Mouse (Mus musculus): ENCODE results near the gene Spib. TPM values are rescaled to one million over a fixed set of nuclear protein-coding genes. Genes with fewer than 3 reads are reported as not detected.

The Spib gene
- total RNA-seq, 1 experiment from 2014 or later: 0.43 TPM

DNA sequence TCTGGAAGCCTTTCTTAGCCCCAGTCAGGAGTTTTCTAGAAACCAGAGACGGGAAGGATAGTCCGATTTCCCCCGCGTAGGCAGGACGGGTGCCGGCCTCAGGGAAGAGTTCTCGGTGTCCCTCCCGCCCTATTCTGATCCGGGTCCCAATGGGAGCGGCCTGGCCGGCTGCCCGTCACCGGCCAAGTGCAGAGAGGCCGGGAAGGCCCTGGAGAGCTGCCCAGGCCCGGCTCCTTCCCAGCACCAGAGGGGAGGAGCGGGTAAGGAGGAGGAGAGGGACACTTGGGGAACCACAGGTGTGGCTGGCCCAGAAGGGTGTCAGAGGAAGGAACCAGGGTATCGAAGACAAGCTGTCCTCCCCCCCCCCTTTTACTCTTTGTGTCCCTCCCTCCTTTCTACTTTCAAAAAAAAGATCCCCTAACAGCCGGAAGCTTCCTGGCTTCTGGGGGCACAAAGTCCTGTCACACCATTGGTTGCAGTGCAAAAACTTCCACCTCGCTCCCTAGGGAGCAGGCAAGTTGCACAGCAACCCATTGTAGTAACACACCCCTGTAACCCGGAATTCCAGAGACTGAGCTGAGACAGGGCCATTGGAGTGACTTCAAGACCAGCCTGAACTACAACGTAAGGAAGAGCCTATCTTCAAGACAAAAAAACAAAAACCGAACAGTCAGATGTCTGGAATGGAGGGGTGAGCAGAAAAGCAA is 6.6 kb downstream of the Spib start:
- peak; percentile 89 for DNase-seq

DNA sequence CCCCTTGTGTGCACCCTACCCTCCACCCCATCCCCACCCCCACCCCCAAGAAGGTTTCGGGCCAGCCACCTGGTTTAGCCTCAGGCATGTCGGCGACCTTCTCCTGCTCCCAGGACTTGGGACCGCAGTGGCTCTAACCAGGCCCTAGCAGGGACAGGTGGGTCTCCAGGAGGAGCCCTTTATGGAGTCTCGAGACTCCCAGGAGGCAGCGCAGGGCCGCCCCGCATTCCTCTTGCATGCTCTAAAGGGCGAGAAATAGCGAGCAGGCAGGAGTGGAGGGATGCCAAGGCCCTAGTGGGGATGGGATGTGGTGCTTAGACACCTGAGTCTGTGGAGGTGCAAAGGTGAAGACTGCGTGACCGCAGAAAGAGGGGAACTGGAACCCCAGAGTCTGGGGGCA is 7.4 kb downstream of the Spib start, which contains the start of gene Mybpc2:
TSS of gene Mybpc2 (minus strand) at position 155 of the 400 bp plus-strand sequence.
- DNase-seq: no peak

DNA sequence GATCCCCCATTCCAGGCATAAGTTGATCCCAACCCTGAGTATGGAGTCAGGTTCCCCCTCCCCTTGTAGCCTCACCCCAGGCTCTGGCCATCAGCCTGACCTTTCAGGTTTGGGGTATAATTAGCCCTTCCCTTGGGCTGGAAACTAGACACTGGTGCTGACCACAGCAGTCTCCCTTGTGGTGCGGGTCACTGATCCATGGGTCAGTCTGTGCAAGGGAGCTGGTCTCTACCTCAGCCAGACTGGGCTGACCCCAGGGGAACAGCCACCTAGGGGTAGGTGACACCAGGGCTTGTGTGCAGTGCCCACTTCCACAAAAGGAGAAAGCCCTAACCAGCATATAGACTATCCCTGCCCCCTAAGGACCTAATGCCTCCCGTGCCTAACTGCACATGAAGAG is 8.8 kb downstream of the Spib start:
- DNase-seq: no peak

DNA sequence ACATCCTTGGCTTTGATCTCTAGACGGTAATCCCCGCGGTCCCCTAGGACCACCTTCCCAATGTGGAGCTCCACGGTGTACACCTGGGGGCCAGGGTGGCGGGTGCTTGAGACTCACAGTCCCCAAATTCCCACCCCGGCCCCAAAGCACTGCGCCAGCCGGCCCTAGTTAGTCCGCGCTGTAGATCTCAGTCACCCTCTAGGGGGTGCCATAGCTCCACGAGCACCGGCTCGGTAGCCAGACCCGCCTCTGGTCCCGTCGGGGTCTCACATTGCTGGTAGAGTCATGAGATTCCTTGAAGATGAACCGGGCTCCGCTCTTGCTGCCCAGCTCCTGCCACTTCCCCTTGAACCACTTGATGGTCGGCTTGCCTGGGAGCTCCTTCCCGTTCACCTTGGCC is 10.2 kb downstream of the Spib start:
- DNase-seq: peak; percentile 64

DNA sequence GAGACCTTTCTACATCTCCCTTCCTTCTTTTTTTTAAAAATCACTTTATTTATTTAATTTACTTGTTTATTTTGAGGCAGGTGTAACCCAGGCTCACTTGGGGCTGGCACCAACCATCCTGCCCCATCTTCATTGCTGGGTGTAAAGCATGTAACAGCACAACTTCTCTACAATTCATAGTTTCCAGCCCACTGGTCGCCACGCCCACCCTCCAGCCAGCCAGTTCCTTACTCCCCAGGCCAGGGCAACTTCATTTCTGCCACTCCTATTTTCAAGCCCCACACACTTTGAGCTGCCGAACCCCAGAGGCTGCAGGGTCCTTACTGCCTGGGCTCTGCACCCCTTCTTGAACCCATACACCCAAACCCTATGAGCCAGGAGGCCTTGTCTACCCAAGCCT is 10.9 kb downstream of the Spib start:
- DNase-seq: no peak

DNA sequence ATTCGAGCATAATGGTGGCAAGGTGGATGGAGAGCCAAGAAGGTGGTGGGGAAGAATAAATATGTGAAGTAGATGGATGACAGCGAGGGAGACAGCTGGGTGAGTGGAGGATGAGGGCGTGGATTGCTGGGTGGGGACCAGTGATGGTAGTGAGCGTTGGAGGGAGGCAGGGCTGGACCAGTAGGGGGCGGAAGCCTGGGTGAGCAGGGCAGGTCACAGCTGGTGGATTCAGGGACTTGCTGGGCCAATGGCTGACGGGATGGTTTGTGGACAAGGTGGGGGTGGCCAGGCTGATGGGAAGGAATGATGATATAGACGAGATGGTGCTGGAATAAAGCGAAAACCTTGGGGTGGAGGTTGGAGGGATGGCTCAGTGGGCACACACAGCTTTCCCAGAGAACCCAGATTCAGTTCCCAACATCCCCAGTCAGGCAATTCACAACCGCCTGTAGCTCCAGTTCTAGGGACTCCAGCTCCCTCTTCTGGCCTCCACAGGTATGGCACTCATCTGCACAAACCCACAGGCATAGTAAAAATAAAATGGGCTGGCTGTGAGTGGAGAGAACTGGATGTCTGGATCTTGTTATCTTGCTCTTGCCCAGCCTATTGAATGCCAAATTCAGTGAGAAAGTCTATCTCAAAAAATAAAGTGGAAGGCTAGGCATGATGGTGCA is 12.5 kb downstream of the Spib start:
- no peak for DNase-seq

DNA sequence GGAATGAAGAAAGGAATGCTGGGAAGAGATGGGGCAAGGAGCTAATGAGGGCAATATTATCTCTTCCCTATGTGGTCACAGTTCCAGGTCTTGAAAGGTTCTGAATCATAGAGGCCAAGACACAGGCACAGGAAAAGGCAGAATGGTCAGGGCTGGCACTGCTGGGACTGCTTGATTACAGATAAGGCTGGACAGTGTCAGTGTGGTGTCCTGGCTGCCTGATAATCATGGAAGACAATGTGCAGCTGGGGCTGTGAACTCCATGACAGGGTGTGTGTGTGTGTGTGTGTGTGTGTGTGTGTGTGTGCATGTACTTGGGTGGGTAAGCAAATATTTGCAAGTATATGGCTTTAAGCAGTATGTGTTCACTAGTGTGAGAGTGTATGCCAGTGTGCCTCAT is 24.4 kb downstream of the Spib start:
- DNase-seq: no peak

DNA sequence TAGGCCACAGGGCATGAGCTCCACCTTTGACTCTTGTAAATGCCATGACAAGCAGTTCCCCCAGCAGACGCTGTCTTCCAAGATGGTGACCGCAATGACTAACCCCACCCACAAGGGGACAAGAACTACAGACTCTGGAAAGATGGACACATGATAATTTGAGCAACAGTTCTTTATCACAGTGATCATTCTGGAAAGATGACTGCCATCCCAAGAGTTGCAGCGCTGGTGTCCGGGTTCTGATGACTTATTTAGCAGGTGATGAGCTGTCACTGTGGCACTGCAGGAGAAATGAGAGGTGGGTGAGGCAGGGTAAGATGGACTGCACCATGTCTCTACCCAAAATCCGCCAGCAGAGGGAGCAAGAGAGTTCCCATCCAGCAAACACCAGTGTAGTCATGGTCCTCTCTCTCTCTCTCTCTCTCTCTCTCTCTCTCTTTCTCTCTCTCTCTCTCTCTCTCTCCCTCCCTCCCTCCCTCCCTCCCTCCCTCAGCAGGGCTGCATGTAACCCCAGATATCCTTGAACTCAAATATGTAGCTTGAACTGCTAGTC is 30.2 kb downstream of the Spib start:
- peak; percentile 68 for DNase-seq

DNA sequence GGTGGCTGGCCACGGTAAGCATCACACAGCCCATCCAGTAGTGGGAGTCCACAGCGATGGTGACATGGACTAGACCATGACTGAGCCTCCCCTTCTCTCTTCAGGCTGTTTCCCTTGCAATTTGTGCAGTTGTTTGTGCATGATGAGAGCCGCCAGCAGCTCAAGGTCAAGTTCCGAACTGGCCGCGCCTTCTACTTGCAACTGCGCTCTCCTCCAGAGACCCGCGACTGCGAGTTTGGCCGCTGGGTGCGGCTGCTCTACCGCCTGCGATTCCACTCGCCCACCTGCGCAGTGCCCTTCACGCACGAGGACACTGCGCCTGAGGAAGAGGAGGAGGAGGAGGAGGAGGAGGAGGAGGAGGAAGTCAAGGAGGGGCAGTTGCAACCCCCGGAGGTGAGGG is 31.8 kb downstream of the Spib start:
- no peak for DNase-seq

DNA sequence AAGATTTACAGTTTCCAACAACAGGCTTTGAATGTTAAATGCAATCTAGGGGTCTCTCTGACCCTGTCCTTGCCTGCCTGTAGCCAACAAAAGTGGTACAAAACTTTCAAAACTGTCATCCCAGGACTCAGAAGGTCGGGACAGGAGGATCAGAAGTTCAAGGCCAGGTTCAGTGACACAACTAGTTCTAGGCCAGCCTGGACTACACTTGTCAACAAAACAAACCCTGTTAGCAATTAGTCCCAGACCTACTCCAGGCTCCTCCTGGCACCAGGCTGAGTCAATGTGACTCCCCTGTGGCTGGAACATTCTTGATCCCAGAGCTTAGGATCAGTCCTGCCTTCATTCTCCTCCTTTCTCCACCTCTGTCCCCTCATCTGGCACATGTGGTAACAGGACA is 32.9 kb downstream of the Spib start:
- DNase-seq: no peak

DNA sequence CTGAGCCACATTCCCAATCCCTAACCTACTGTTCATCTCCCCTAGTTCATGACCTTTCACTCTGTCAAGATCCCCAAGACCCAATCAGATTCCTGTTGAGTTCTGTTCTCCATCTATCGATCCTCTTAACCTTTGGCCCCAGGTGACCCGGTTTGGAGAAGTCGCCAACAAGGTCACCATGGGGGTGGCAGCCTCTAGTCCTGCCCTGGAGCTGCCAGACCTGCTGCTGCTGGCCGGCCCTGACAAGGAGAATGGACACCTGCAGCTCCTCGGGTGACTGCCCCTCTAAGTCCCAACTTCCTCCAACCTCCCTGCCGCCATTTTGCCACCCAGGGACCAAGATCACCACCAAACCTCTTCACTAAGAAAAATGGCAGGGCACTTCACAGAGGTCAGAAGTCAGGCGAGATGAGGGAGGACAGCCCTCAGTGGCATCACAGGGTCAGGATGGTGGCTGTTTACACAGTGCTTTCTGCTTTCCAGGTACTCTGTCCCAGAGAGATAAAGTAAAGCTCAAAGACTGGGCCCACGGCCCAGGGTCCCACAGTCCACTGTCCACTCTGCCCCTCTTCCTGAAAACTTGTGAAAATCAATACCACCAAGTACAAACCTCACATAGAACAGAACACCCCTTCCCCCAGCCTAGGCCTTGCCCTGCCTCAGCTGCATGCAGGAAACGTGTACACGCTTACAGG is 34.4 kb downstream of the Spib start:
- no peak for DNase-seq

DNA sequence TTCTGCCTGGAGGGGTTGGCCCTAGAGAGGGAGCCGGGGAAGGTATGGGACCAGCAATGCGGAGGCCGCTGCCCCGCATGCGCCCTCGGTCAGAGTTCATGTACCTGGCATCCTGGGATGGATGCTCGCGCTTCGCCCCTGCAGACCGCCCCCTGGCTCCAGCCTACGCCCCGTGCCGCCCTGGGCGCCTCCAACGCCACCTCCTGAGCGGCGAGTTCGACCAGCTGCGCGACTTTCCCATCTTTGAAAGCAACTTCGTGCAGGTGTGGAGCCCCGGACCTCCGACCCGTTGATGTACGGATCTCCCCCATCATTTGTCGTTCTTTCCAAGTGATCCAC is 35.1 kb downstream of the Spib start:
- DNase-seq: no peak

DNA sequence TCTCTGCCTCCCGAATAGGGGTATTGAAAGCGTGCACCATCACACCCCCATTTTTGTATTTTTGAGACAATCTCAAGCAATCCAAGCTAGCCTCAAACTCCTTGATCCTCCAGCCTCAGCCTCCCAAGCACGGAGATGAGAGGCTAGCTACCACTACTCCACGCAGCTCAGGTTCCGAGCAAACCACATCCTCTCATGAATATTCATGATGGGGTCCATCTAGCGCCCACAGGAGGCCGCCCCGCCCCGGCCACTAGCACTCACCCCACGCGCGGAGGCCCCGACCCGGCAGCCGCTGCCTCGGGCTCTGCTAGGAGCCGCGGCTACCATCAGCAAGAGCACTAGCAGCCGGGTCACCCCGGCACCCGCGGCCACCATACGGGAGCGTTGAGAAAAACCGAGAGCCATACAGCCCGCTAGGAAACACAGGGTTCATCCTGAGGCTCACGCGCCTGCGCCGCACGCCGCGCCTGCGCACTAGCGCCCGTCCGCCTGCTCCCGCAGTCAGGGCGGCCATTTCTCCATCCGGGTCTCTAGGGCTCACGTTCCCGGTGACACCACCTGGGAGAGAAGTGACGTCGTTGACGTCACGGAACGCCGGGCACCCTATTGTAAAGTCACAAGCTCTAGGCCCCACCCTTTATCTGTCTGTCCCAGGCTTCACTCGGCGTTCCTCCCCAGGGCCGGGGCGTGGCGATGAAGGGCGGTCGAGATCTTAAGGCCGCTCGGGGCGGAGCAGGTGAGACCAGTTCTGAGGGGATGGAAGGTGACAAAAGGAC is 35.7 kb downstream of the Spib start, which contains the start of the genes Emc10 and Fam71e1:
TSS of gene Emc10 (minus strand) at position 538 of the 779 bp plus-strand sequence.
TSS of gene Fam71e1 (plus strand) at position 590 of the 779 bp plus-strand sequence.
- peak; percentile 98 for DNase-seq

DNA sequence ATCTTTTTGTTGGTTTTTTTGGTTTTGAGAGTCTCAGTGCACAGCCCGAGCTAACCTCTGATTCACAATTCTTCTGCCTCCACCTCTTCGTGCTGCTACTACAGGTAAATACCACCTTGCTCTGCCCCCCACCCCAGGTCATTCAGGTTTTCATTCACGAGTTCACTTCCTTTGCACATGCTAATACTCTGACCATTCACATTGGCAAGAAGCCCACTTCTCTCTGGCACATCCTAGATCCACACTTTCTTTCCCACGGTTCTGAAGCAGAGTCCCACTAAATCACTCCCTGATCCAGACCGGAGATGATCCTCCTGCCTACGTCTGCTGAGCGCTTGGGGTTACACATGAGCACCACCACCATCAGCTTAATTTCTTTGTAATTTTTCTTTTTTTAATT is 36.8 kb downstream of the Spib start:
- no peak for DNase-seq

DNA sequence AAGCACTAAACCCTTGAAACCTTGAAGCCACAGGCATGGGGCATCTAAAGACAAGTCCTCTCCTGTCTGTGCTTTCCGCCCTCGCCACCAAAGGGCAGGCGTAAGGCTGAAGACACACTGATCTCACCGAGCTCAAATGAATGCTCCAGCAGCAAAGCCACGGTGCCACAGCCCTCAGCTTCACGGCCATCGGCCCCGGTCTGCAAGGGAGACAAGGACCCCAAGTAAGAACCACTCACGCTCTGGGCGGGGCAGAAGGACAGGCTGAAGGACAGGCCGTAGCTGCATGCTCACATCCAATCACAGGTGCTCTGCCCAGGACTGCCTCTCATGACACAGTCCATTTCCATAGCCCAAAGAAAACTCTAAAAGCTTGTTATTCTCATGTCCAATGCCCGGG is 37.2 kb downstream of the Spib start:
- DNase-seq: no peak

DNA sequence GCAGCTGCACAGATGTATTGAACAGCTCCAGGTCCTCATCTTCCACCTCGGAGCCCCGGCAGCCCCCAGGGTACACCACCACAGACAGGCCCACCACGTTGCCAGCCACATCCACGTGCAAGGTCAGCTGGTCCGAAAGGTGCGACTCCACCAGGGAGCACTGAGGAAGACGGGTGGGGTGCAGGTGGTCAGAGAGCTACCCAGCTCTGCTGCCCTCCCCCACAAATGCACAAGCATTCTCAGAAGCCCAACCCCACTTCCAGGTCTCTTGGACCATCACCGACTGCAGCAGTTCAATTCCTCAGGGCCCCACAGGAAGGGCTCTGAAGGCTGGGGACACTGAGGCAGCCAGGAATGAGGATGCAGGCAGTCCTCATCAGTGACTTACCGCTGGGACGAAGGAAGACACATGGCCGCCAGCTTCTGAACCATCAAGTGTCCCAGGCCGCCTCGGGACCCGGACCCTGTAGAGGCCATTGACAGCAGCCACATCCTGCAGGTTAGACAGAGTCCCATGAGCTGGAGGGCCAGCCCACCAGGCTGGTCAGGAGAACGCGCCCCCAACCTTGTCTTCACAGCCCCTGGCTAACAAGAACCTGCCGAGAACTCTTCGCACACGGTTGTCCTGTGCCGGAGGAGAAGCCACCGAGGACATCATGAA is 39.6 kb downstream of the Spib start:
- no peak for DNase-seq

DNA sequence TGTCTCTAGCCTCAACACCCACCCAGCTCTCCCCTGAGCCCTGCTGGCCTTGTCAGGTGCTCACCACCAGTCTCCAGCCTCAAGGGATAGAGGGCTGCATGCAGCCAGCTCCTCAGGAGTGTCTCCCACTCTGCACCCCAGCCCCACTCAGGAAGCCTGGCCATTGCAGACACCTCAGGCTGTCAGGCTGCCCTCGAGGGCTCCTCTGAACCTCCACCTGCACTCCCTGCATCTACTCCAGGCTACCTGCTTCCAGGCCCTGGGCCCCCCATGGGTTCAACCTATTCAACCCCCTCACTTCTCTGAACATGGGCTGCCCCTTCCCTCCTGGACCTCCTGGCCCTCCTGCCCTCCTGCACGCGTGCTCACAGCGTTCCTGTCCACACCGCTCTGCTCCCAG is 40.5 kb downstream of the Spib start:
- DNase-seq: no peak

DNA sequence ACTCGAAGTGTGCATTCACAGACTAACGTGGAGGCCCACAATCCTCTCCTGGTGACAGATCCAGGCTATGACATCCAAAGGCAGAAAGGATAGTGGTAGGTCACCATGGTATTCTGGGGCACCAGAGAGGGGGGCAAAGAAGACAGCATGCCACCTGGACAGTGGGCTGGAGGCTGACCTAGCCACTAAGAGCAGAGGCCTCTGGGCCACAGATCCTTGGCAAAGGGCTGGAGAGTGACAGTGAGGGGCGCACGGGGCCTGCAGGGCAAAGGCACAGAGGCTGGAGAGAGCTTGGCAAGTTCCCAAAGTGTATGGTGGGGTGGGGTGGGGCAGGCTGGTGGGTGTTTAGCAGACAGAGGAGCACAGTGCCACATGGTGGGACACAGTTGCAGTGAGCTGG is 41.6 kb downstream of the Spib start:
- no peak for DNase-seq

DNA sequence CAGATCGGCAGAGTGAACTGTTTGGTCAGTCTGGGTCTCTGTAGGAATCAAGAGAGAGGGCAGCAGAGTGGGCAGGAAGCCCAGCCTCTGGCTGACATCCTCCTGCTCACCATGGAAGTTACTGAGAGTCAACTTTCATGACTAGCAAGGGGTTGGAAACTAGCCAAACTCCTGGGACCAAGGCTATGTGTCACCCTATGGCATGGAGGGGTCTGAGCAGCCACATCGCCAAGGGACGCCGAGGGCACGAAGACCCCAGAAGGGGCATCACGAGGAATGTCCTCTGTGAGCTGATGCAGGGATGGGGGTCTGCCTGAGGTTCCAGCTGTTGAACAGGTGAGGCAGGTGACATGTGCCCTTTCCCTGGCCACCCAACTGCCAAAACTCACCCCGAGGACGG is 43.3 kb downstream of the Spib start:
- DNase-seq: no peak

DNA sequence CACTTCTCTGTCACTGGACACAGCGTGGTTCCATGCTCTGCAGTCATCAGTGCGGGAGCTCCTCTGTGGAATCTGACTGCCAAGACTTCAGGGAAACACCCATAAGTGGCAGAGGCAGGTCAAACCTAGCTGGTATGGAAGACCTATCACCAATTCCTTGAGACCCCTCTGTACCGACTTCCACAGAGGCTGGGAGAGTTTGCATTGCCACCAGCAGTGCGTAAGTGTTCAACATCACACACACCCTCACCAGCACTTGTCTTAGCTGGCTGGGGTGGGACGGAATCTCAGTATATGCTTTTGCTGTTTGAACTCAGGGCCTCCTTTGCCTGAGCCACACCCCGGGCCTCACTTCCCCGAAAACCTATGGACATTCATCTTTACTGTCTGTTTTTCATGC is 43.9 kb downstream of the Spib start:
- no peak for DNase-seq

DNA sequence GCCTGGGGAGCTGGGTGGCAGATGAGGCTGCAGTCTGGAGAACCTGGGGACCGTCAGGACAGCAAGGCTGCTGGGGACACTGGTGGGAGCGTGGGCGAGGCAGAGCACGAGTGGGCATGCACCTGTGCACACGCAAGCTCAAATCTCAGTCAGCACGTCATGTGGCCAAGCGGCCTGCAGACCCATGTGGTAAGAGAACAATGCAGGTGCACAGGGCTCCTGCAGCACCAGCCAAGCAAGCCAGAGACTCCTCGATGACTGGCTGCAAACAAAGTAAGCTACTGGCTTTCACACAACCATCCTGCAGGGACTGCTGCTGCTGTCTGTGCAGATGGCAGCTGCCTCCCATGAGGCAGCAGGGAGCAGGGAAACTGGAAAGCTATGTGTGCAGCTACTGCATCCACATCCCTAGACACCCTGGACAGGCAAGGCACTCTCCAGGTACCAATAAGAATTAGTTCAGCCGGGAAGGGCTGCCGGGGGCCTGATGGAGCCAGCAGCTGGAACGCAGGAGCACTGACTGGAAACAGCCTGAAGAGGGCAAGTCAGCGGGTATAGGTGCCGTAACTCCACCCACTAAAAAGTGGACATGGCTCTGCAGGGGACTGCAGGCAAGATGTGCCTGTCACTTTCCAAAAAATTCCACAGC is 44.8 kb downstream of the Spib start:
- DNase-seq: no peak

Measured in adrenal gland, postnatal 25 days (tissue).